Mouse (Mus musculus) neural tube, embryonic 14.5 days (tissue): ENCODE data around the gene Tnpo2. TPM values are rescaled to one million over a fixed set of nuclear protein-coding genes. Genes with fewer than 3 reads are reported as not detected.

Experiments used
- ATAC-seq: fragments of 200-750 bp; cut with Nextera tagmentation; 2 replicates; pipeline ENCODE4 v1.8.0; 2017; ENCODE audit warnings: low read depth, mild to moderate bottlenecking, moderate TSS enrichment, moderate library complexity
- H3K27ac ChIP-seq: fragments of 300-500 bp; sonication (generic); 2 replicates; pipeline ENCODE4 v1.5.1; 2014; ENCODE audit warnings: low read depth, mild to moderate bottlenecking, control low read depth, low read length, moderate library complexity, mixed read lengths
- H3K27me3 ChIP-seq: fragments of 300-500 bp; sonication (generic); 2 replicates; pipeline ENCODE4 v1.6.1; 2014; ENCODE audit warnings: low read length; ENCODE audit not compliant: control insufficient read depth, insufficient read depth
- H3K36me3 ChIP-seq: fragments of 300-500 bp; sonication (generic); 2 replicates; pipeline ENCODE4 v1.6.1; 2014; ENCODE audit warnings: low read length, mixed read lengths; ENCODE audit not compliant: control insufficient read depth, insufficient read depth
- H3K4me1 ChIP-seq: fragments of 300-500 bp; sonication (generic); 2 replicates; pipeline ENCODE4 v1.6.1; 2014; ENCODE audit warnings: low read length; ENCODE audit not compliant: control insufficient read depth, insufficient read depth
- H3K4me2 ChIP-seq: fragments of 300-500 bp; sonication (generic); 2 replicates; pipeline ENCODE4 v1.6.1; 2014; ENCODE audit warnings: mild to moderate bottlenecking, low read depth, low read length, control low read depth
- H3K4me3 ChIP-seq: fragments of 300-500 bp; sonication (generic); 2 replicates; pipeline ENCODE4 v1.5.1; 2014; ENCODE audit warnings: low read depth, low read length, control low read depth, mixed read lengths
- H3K9ac ChIP-seq: fragments of 300-500 bp; sonication (generic); replicated peaks from 2 replicates; pipeline ENCODE4 v1.6.1; 2014; ENCODE audit warnings: low read depth, mild to moderate bottlenecking, control low read depth, low read length, mixed read lengths
- H3K9me3 ChIP-seq: fragments of 300-500 bp; sonication (generic); 2 replicates; pipeline ENCODE4 v1.6.1; 2016; ENCODE audit warnings: low read length; ENCODE audit not compliant: control insufficient read depth
- WGBS: fragments of 180-500 bp; shearing (Covaris S2); extraction: QIAGEN DNeasy Blood & Tissue Kit; methylation state at CpG from one replicate; pipeline ENCODE4 v1.1.7; 2014; 5-methylcytosine and 5-hydroxymethylcytosine counted together
- polyA plus RNA-seq: library from polyadenylated mRNA; unstranded; fragments of >200 nt; fragmentation: Nextera tagmentation; extraction: Ambion mirVana; gene quantifications from 2 replicates; pipeline ENCODE4 v1.2.1, GENCODE M21; 2014

Tnpo2 gene
- polyA plus RNA-seq, 1 experiment from 2014 or later = 45.8 TPM

- peak overlapping the region; percentile 96 for H3K4me2 ChIP-seq
- no peak overlapping the region for H3K27ac ChIP-seq
- 3% methylated on average over 13 of the region's 13 CpGs for WGBS
- no peaks in the 10 kb centered on the region for H3K9me3 ChIP-seq
- H3K27me3 ChIP-seq = no peaks in the 10 kb centered on the region
- no peak overlapping the region for H3K9ac ChIP-seq
- ATAC-seq = no peak
- H3K36me3 ChIP-seq = peaks cover 21% of the 10 kb centered on the region
- H3K4me3 ChIP-seq = peak overlapping the region; percentile 77; the same call in 1 of the 2 replicates
- peaks cover 24% of the 10 kb centered on the region for H3K4me1 ChIP-seq
Observed at GRCm38 (mm10) chr8:85034764-85035163, 2.0 kb upstream of the Tnpo2 start.

- H3K4me1 ChIP-seq = peaks cover 24% of the 10 kb centered on the region
- peak overlapping the region; percentile 77 for H3K4me3 ChIP-seq
- H3K27ac ChIP-seq = no peak overlapping the region
- no peaks in the 10 kb centered on the region for H3K27me3 ChIP-seq
- ATAC-seq = no peak
- peak overlapping the region; percentile 87; the same call in 1 of the 2 replicates for H3K9ac ChIP-seq
- peak overlapping the region; percentile 96 for H3K4me2 ChIP-seq
- H3K9me3 ChIP-seq = no peaks in the 10 kb centered on the region
- WGBS = 6% methylated on average over 12 of the region's 12 CpGs
- peaks cover 17% of the 10 kb centered on the region for H3K36me3 ChIP-seq
Observed at GRCm38 (mm10) chr8:85035165-85035727, 1.5 kb upstream of the Tnpo2 start.

GRCm38 (mm10) chr8:85035728-85036310 is 896 bp upstream of the Tnpo2 start:
- ATAC-seq = peak; percentile 3; the same call in 1 of the 2 replicates
- Histone ChIP-seq H3K4me1 (peaks cover 24% of the 10 kb centered on the region), H3K27ac (peak overlapping the region; percentile 96), H3K9me3 (no peaks in the 10 kb centered on the region), H3K9ac (peak overlapping the region; percentile 87), H3K36me3 (peaks cover 19% of the 10 kb centered on the region), H3K27me3 (no peaks in the 10 kb centered on the region), H3K4me2 (peak overlapping the region; percentile 96), H3K4me3 (peak overlapping the region; percentile 77)
- WGBS = 1% methylated on average over 15 of the region's 15 CpGs

- peak overlapping the region; percentile 77 for H3K4me3 ChIP-seq
- H3K27ac ChIP-seq = peak overlapping the region; percentile 96
- ATAC-seq = peak; percentile 54
- no peaks in the 10 kb centered on the region for H3K27me3 ChIP-seq
- peaks cover 20% of the 10 kb centered on the region for H3K36me3 ChIP-seq
- H3K9me3 ChIP-seq = no peaks in the 10 kb centered on the region
- H3K4me1 ChIP-seq = peaks cover 24% of the 10 kb centered on the region
- WGBS = 0% methylated on average over 9 of the region's 9 CpGs
- H3K9ac ChIP-seq = peak overlapping the region; percentile 87
- peak overlapping the region; percentile 96 for H3K4me2 ChIP-seq
Observed at GRCm38 (mm10) chr8:85036381-85036717, 366 bp upstream of the Tnpo2 start.

GRCm38 (mm10) chr8:85037366-85037680 is 608 bp downstream of the Tnpo2 start:
- 0% methylated on average over 14 of the region's 14 CpGs for whole genome bisulfite sequencing
- H3K4me1 ChIP-seq = peaks cover 24% of the 10 kb centered on the region
- peaks cover 12% of the 10 kb centered on the region for H3K36me3 ChIP-seq
- H3K9ac ChIP-seq = peak overlapping the region; percentile 87
- H3K4me2 ChIP-seq = peak overlapping the region; percentile 96
- H3K9me3 ChIP-seq = no peaks in the 10 kb centered on the region
- H3K27ac ChIP-seq = peak overlapping the region; percentile 96
- peak overlapping the region; percentile 77 for H3K4me3 ChIP-seq
- H3K27me3 ChIP-seq = no peaks in the 10 kb centered on the region
- peak; percentile 66 for ATAC-seq

- ATAC-seq = peak; percentile 5; the same call in 1 of the 2 replicates
- Histone ChIP-seq H3K4me2 (peak overlapping the region; percentile 96), H3K4me3 (peak overlapping the region; percentile 77), H3K27me3 (no peaks in the 10 kb centered on the region), H3K9me3 (no peaks in the 10 kb centered on the region), H3K36me3 (peaks cover 13% of the 10 kb centered on the region), H3K4me1 (peaks cover 24% of the 10 kb centered on the region), H3K9ac (peak overlapping the region; percentile 87), H3K27ac (peak overlapping the region; percentile 96)
- WGBS = under 1% methylated on average over 57 of the region's 57 CpGs
Observed at GRCm38 (mm10) chr8:85037681-85038531, 1.2 kb downstream of the Tnpo2 start.

- no peak overlapping the region for H3K27ac ChIP-seq
- no peak for ATAC-seq
- peaks cover 58% of the 10 kb centered on the region for H3K36me3 ChIP-seq
- H3K9me3 ChIP-seq = no peaks in the 10 kb centered on the region
- H3K27me3 ChIP-seq = no peaks in the 10 kb centered on the region
- H3K9ac ChIP-seq = no peak overlapping the region
- 96% methylated on average over 6 of the region's 6 CpGs for WGBS
- peaks cover 5% of the 10 kb centered on the region; the same call in 1 of the 2 replicates for H3K4me1 ChIP-seq
- no peak overlapping the region for H3K4me2 ChIP-seq
- H3K4me3 ChIP-seq = no peak overlapping the region
Observed at GRCm38 (mm10) chr8:85043619-85044018, 6.9 kb downstream of the Tnpo2 start.

- Histone ChIP-seq H3K36me3 (peaks cover 40% of the 10 kb centered on the region), H3K27ac (no peak overlapping the region), H3K4me1 (peaks cover 10% of the 10 kb centered on the region), H3K4me3 (no peak overlapping the region), H3K4me2 (no peak overlapping the region), H3K9me3 (no peaks in the 10 kb centered on the region), H3K27me3 (no peaks in the 10 kb centered on the region), H3K9ac (no peak overlapping the region)
- no peak for ATAC-seq
- WGBS = 84% methylated on average over 7 of the region's 7 CpGs
Observed at GRCm38 (mm10) chr8:85057367-85057766, 20.7 kb downstream of the Tnpo2 start.
